Mouse (Mus musculus): ENCODE measurements around the gene Bin2. TPM values are rescaled to one million over a fixed set of nuclear protein-coding genes. Genes with fewer than 3 reads are reported as not detected.
"Not testable (repeated sequence)": the region's sequence is repeated elsewhere in the genome, so short reads cannot be mapped to it uniquely, and the experiment has no call there.

Bin2 gene
- polyA plus RNA-seq, 1 experiment from 2014 or later: 5.7 TPM

- Histone ChIP-seq H3K9ac (ENCODE audit: low read length) (peak within 1 kb of the TSS; percentile 95), H3K9me3 (ENCODE audit: control insufficient read depth, low read length) (no peaks in the 10 kb centered on the region), H3K4me1 (replicated peaks; ENCODE audit: control insufficient read depth, insufficient read depth, low read length) (peaks cover 6% of the 10 kb centered on the region; the same call in 1 of the 2 replicates), H3K27me3 (replicated peaks; ENCODE audit: control insufficient read depth, insufficient read depth, low read length) (no peaks in the 10 kb centered on the region), H3K36me3 (ENCODE audit: control insufficient read depth, insufficient read depth, low read length) (peaks cover 28% of the 10 kb centered on the region), H3K4me2 (ENCODE audit: low read length) (peak within 1 kb of the TSS; percentile 81), H3K27ac (ENCODE audit: low read depth) (peak within 1 kb of the TSS; percentile 97), H3K4me3 (ENCODE audit: low read depth, low read length) (peak within 1 kb of the TSS; percentile 81)
- DNase-seq (ENCODE audit: low spot score) (peak; percentile 100), ATAC-seq (replicated peaks; ENCODE audit: low FRiP score, low TSS enrichment, low read depth) (peak; percentile 86)
- under 1% methylated on average over 98 of the region's 99 CpGs for WGBS
Observed at GRCm38 (mm10) chr15:100614996-100615824, 54.1 kb downstream of the Bin2 start, which contains the start of gene Dazap2. TSS of gene Dazap2 (plus strand) at chr15:100615349.

GRCm38 (mm10) chr15:100614218-100614995 is 54.9 kb downstream of the Bin2 start:
- ATAC-seq (replicated peaks; ENCODE audit: low FRiP score, low TSS enrichment, low read depth) (0 out of 2 replicates have a peak, but pooled peaks have one; percentile 2), DNase-seq (ENCODE audit: low spot score) (no peak)
- peak overlapping the region; percentile 81 for H3K4me3 ChIP-seq (ENCODE audit: low read depth, low read length)
- peak overlapping the region; percentile 43 for H3K9ac ChIP-seq (ENCODE audit: low read length)
- H3K4me1 ChIP-seq (replicated peaks; ENCODE audit: control insufficient read depth, insufficient read depth, low read length): peaks cover 6% of the 10 kb centered on the region; the same call in 1 of the 2 replicates
- H3K27me3 ChIP-seq (replicated peaks; ENCODE audit: control insufficient read depth, insufficient read depth, low read length): no peaks in the 10 kb centered on the region
- H3K4me2 ChIP-seq (ENCODE audit: low read length): peak overlapping the region; percentile 81
- no peaks in the 10 kb centered on the region for H3K9me3 ChIP-seq (ENCODE audit: control insufficient read depth, low read length)
- H3K36me3 ChIP-seq (ENCODE audit: control insufficient read depth, insufficient read depth, low read length): peaks cover 20% of the 10 kb centered on the region
- WGBS: 10% methylated on average over 43 of the region's 43 CpGs
- H3K27ac ChIP-seq (ENCODE audit: low read depth): peak overlapping the region; percentile 33; the same call in 1 of the 2 replicates

- Histone ChIP-seq H3K27ac (ENCODE audit: low read depth) (no peak overlapping the region), H3K9me3 (ENCODE audit: control insufficient read depth, low read length) (no peaks in the 10 kb centered on the region), H3K4me1 (replicated peaks; ENCODE audit: control insufficient read depth, insufficient read depth, low read length) (peaks cover 6% of the 10 kb centered on the region; the same call in 1 of the 2 replicates), H3K4me2 (ENCODE audit: low read length) (peak overlapping the region; percentile 50), H3K27me3 (replicated peaks; ENCODE audit: control insufficient read depth, insufficient read depth, low read length) (no peaks in the 10 kb centered on the region), H3K9ac (ENCODE audit: low read length) (0 out of 2 replicates have a peak overlapping the region, but pooled peaks have one; percentile 3), H3K36me3 (ENCODE audit: control insufficient read depth, insufficient read depth, low read length) (peaks cover 12% of the 10 kb centered on the region), H3K4me3 (ENCODE audit: low read depth, low read length) (0 out of 2 replicates have a peak overlapping the region, but pooled peaks have one; percentile 6)
- DNase-seq (ENCODE audit: low spot score): peak; percentile 93
- no peak for ATAC-seq (replicated peaks; ENCODE audit: low FRiP score, low TSS enrichment, low read depth)
- 7% methylated on average over 16 of the region's 16 CpGs for WGBS
Observed at GRCm38 (mm10) chr15:100613584-100613983, 55.8 kb downstream of the Bin2 start.

GRCm38 (mm10) chr15:100612432-100612831 is 56.9 kb downstream of the Bin2 start:
- 0 out of 2 replicates have a peak, but pooled peaks cover under 1% of the 10 kb centered on the region for H3K36me3 ChIP-seq (ENCODE audit: control insufficient read depth, insufficient read depth, low read length)
- H3K27ac ChIP-seq (ENCODE audit: low read depth): no peak overlapping the region
- H3K27me3 ChIP-seq (replicated peaks; ENCODE audit: control insufficient read depth, insufficient read depth, low read length): no peaks in the 10 kb centered on the region
- peaks cover 6% of the 10 kb centered on the region; the same call in 1 of the 2 replicates for H3K4me1 ChIP-seq (replicated peaks; ENCODE audit: control insufficient read depth, insufficient read depth, low read length)
- H3K4me3 ChIP-seq (ENCODE audit: low read depth, low read length): no peak overlapping the region
- no peaks in the 10 kb centered on the region for H3K9me3 ChIP-seq (ENCODE audit: control insufficient read depth, low read length)
- no peak overlapping the region for H3K9ac ChIP-seq (ENCODE audit: low read length)
- ATAC-seq (replicated peaks; ENCODE audit: low FRiP score, low TSS enrichment, low read depth) (no peak), DNase-seq (ENCODE audit: low spot score) (no peak)
- H3K4me2 ChIP-seq (ENCODE audit: low read length): no peak overlapping the region
- WGBS: 73% methylated on average over 2 of the region's 2 CpGs

GRCm38 (mm10) chr15:100611951-100612350 is 57.4 kb downstream of the Bin2 start:
- DNase-seq (ENCODE audit: low spot score) (no peak), ATAC-seq (replicated peaks; ENCODE audit: low FRiP score, low TSS enrichment, low read depth) (no peak)
- H3K27ac ChIP-seq (ENCODE audit: low read depth): no peak overlapping the region
- H3K4me2 ChIP-seq (ENCODE audit: low read length): no peak overlapping the region
- H3K27me3 ChIP-seq (replicated peaks; ENCODE audit: control insufficient read depth, insufficient read depth, low read length): no peaks in the 10 kb centered on the region
- 80% methylated on average over 7 of the region's 7 CpGs for WGBS
- no peaks in the 10 kb centered on the region for H3K9me3 ChIP-seq (ENCODE audit: control insufficient read depth, low read length)
- H3K9ac ChIP-seq (ENCODE audit: low read length): no peak overlapping the region
- peaks cover 6% of the 10 kb centered on the region; the same call in 1 of the 2 replicates for H3K4me1 ChIP-seq (replicated peaks; ENCODE audit: control insufficient read depth, insufficient read depth, low read length)
- no peaks in the 10 kb centered on the region for H3K36me3 ChIP-seq (ENCODE audit: control insufficient read depth, insufficient read depth, low read length)
- no peak overlapping the region for H3K4me3 ChIP-seq (ENCODE audit: low read depth, low read length)

- H3K4me2 ChIP-seq (ENCODE audit: low read length); ATAC-seq (replicated peaks; ENCODE audit: low FRiP score, low TSS enrichment, low read depth); H3K36me3 ChIP-seq (ENCODE audit: control insufficient read depth, insufficient read depth, low read length); H3K9me3 ChIP-seq (ENCODE audit: control insufficient read depth, low read length); H3K27ac ChIP-seq (ENCODE audit: low read depth); H3K9ac ChIP-seq (ENCODE audit: low read length); H3K4me3 ChIP-seq (ENCODE audit: low read depth, low read length); DNase-seq (ENCODE audit: low spot score); H3K4me1 ChIP-seq (replicated peaks; ENCODE audit: control insufficient read depth, insufficient read depth, low read length): not testable (repeated sequence)
- WGBS: 93% methylated on average over 8 of the region's 8 CpGs
- H3K27me3 ChIP-seq (replicated peaks; ENCODE audit: control insufficient read depth, insufficient read depth, low read length): peaks cover 11% of the 10 kb centered on the region; the same call in 1 of the 2 replicates
Observed at GRCm38 (mm10) chr15:100606677-100607076, 62.7 kb downstream of the Bin2 start.

- no peaks in the 10 kb centered on the region for H3K9me3 ChIP-seq (ENCODE audit: control insufficient read depth, low read length)
- H3K4me2 ChIP-seq (ENCODE audit: low read length): no peak overlapping the region
- ATAC-seq (replicated peaks; ENCODE audit: low FRiP score, low TSS enrichment, low read depth): no peak
- peaks cover 30% of the 10 kb centered on the region; the same call in 1 of the 2 replicates for H3K27me3 ChIP-seq (replicated peaks; ENCODE audit: control insufficient read depth, insufficient read depth, low read length)
- H3K9ac ChIP-seq (ENCODE audit: low read length): no peak overlapping the region
- H3K4me1 ChIP-seq (replicated peaks; ENCODE audit: control insufficient read depth, insufficient read depth, low read length): peaks cover 7% of the 10 kb centered on the region; the same call in 1 of the 2 replicates
- no peaks in the 10 kb centered on the region for H3K36me3 ChIP-seq (ENCODE audit: control insufficient read depth, insufficient read depth, low read length)
- no peak overlapping the region for H3K4me3 ChIP-seq (ENCODE audit: low read depth, low read length)
- DNase-seq (ENCODE audit: low spot score): no peak
- no peak overlapping the region for H3K27ac ChIP-seq (ENCODE audit: low read depth)
- 47% methylated on average over 3 of the region's 3 CpGs for WGBS
Observed at GRCm38 (mm10) chr15:100601669-100602068, 67.7 kb downstream of the Bin2 start.

GRCm38 (mm10) chr15:100600696-100601272 is 68.6 kb downstream of the Bin2 start:
- WGBS: 25% methylated on average over 21 of the region's 21 CpGs
- ATAC-seq (replicated peaks; ENCODE audit: low FRiP score, low TSS enrichment, low read depth) (no peak), DNase-seq (ENCODE audit: low spot score) (peak; percentile 58)
- Histone ChIP-seq H3K4me3 (ENCODE audit: low read depth, low read length) (peak overlapping the region; percentile 67), H3K27ac (ENCODE audit: low read depth) (no peak overlapping the region), H3K27me3 (replicated peaks; ENCODE audit: control insufficient read depth, insufficient read depth, low read length) (peaks cover 27% of the 10 kb centered on the region; the same call in 1 of the 2 replicates), H3K4me2 (ENCODE audit: low read length) (peak overlapping the region; percentile 97), H3K36me3 (ENCODE audit: control insufficient read depth, insufficient read depth, low read length) (no peaks in the 10 kb centered on the region), H3K9me3 (ENCODE audit: control insufficient read depth, low read length) (no peaks in the 10 kb centered on the region), H3K9ac (ENCODE audit: low read length) (peak overlapping the region; percentile 85; the same call in 1 of the 2 replicates), H3K4me1 (replicated peaks; ENCODE audit: control insufficient read depth, insufficient read depth, low read length) (peaks cover 7% of the 10 kb centered on the region; the same call in 1 of the 2 replicates)

Data from intestine, embryonic 14.5 days (tissue).